Mouse (Mus musculus): ENCODE data around the gene Tmem72. TPM values are rescaled to one million over a fixed set of nuclear protein-coding genes. Genes with fewer than 3 reads are reported as not detected.

Tmem72 gene
- polyA plus RNA-seq, 1 experiment from 2014 or later: 3.1 TPM

DNA sequence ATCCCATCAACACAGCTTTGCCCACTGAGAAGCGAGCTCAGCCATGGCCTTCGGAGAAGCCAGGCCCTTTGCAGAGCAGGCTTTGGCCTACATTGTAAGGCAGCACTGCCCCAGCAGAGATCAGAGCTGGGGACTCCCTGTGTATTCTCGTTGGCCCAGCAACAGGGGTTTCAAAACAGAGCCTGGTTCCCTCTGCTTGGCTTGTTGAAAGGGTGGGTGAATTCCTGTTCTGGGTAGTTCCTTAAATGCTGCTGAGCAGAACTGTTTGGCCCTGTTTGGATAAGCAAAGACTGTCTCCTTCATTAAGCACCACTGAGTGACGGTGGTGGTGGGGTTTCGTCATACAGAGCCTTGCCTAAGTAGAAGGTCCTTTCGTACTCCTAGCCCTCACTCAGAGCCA, 52.7 kb downstream of the Tmem72 start:
- ATAC-seq (ENCODE audit: low FRiP score) (no peak), DNase-seq (ENCODE audit: low spot score) (no peak)
- Histone ChIP-seq H3K27me3 (ENCODE audit: control insufficient read depth, insufficient read depth, low read length) (no peaks in the 10 kb centered on the region), H3K9me3 (ENCODE audit: control insufficient read depth, low read length) (no peaks in the 10 kb centered on the region), H3K36me3 (replicated peaks; ENCODE audit: control insufficient read depth, insufficient read depth) (no peaks in the 10 kb centered on the region), H3K4me1 (replicated peaks; ENCODE audit: control insufficient read depth, insufficient read depth, low read length) (peaks cover 16% of the 10 kb centered on the region), H3K9ac (no peak overlapping the region), H3K4me2 (replicated peaks) (no peak overlapping the region), H3K4me3 (replicated peaks; ENCODE audit: low read length) (no peak overlapping the region), H3K27ac (no peak overlapping the region)
- WGBS: 82% methylated on average over 6 of the region's 6 CpGs

DNA sequence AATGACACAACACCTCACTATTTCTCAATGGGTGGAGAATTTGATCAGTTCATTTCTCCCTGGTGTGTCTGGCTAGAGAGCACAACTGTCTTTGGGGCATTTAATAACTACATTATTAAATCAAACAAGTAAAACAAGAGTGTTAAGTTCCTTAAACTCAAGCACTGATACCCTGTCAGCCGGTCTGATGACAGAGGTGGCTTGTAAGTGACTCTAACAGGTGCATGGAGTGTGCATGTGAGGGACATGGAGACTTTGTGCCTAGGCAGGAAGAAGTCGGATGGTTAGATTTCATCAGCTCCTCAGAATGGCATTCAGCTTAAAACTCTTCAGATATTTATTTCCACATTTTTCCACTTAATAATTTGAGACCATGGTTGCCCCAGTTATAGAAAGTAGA, 53.3 kb downstream of the Tmem72 start:
- Histone ChIP-seq H3K27ac (no peak overlapping the region), H3K4me3 (replicated peaks; ENCODE audit: low read length) (no peak overlapping the region), H3K36me3 (replicated peaks; ENCODE audit: control insufficient read depth, insufficient read depth) (no peaks in the 10 kb centered on the region), H3K27me3 (ENCODE audit: control insufficient read depth, insufficient read depth, low read length) (no peaks in the 10 kb centered on the region), H3K4me1 (replicated peaks; ENCODE audit: control insufficient read depth, insufficient read depth, low read length) (peaks cover 12% of the 10 kb centered on the region), H3K9me3 (ENCODE audit: control insufficient read depth, low read length) (no peaks in the 10 kb centered on the region), H3K4me2 (replicated peaks) (no peak overlapping the region), H3K9ac (no peak overlapping the region)
- DNase-seq (ENCODE audit: low spot score) (no peak), ATAC-seq (ENCODE audit: low FRiP score) (no peak)
- WGBS: 97% methylated on average over 2 of the region's 2 CpGs

DNA sequence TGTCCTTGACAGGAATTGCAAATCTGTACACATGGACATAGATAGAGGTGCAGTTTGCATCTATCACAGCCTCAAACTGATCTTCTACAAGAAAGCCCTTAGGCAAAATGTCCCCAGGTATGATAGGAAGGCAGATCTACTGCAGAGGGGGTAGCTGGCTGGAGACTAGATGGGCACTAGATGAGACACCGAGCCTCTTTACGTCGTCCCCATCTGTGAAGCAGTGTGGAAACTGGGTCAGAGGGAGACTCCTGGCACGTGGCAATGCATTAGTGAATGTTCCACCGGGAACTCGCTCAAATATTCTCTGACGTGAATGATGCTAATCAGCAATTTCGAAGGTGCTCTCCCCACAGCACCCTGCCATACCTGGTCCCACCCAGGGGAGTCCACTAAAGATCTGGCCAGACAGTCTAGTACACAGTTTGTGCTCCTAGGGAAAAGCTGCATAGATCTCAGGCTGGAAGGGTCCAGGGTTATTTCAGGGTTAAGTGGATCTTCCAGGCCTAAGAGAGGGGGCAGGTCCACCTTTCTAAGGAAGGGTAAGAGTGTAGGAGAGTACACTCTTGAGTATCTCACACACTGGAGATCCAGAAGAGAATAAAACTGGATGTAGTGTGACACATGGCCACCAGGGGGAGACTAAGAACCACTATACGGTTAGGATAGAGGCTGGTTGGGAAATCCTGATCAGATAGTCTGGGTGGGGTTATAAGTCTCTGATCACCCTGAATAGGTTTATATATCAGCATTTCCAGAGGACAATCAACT, 62.8 kb downstream of the Tmem72 start:
- no peaks in the 10 kb centered on the region for H3K9me3 ChIP-seq (ENCODE audit: control insufficient read depth, low read length)
- peak; percentile 78 for ATAC-seq (ENCODE audit: low FRiP score)
- no peaks in the 10 kb centered on the region for H3K27me3 ChIP-seq (ENCODE audit: control insufficient read depth, insufficient read depth, low read length)
- no peak overlapping the region for H3K9ac ChIP-seq
- H3K4me2 ChIP-seq (replicated peaks): no peak overlapping the region
- no peak overlapping the region for H3K27ac ChIP-seq
- DNase-seq (ENCODE audit: low spot score): peak; percentile 92
- 65% methylated on average over 9 of the region's 9 CpGs for WGBS
- no peak overlapping the region for H3K4me3 ChIP-seq (replicated peaks; ENCODE audit: low read length)
- no peaks in the 10 kb centered on the region for H3K36me3 ChIP-seq (replicated peaks; ENCODE audit: control insufficient read depth, insufficient read depth)
- no peaks in the 10 kb centered on the region for H3K4me1 ChIP-seq (replicated peaks; ENCODE audit: control insufficient read depth, insufficient read depth, low read length)

DNA sequence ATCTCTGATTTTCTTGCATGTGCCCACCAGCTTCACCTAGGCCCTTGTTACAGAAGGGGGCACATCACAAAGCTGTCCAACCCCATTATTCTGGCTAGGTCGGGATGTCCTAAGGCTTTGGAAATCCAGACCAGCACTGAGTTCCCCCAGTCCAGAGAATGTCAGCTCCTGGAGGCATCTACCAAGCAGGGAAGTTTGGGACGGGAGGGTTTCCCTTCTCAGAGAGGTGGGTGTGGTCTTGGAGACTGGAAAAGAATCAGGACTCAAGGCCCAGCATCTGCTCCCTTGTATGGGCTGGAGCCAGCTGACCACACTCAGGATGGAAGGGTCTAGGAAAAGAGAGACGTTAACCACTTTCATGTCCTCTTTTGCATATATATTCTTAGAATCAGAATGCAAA, 63.5 kb downstream of the Tmem72 start:
- ATAC-seq (ENCODE audit: low FRiP score) (no peak), DNase-seq (ENCODE audit: low spot score) (no peak)
- no peak overlapping the region for H3K4me2 ChIP-seq (replicated peaks)
- WGBS: 73% methylated on average over 3 of the region's 3 CpGs
- H3K4me1 ChIP-seq (replicated peaks; ENCODE audit: control insufficient read depth, insufficient read depth, low read length): no peaks in the 10 kb centered on the region
- no peaks in the 10 kb centered on the region for H3K9me3 ChIP-seq (ENCODE audit: control insufficient read depth, low read length)
- H3K27me3 ChIP-seq (ENCODE audit: control insufficient read depth, insufficient read depth, low read length): no peaks in the 10 kb centered on the region
- H3K27ac ChIP-seq: no peak overlapping the region
- H3K4me3 ChIP-seq (replicated peaks; ENCODE audit: low read length): no peak overlapping the region
- no peak overlapping the region; the same call in 1 of the 2 replicates for H3K9ac ChIP-seq
- H3K36me3 ChIP-seq (replicated peaks; ENCODE audit: control insufficient read depth, insufficient read depth): no peaks in the 10 kb centered on the region

DNA sequence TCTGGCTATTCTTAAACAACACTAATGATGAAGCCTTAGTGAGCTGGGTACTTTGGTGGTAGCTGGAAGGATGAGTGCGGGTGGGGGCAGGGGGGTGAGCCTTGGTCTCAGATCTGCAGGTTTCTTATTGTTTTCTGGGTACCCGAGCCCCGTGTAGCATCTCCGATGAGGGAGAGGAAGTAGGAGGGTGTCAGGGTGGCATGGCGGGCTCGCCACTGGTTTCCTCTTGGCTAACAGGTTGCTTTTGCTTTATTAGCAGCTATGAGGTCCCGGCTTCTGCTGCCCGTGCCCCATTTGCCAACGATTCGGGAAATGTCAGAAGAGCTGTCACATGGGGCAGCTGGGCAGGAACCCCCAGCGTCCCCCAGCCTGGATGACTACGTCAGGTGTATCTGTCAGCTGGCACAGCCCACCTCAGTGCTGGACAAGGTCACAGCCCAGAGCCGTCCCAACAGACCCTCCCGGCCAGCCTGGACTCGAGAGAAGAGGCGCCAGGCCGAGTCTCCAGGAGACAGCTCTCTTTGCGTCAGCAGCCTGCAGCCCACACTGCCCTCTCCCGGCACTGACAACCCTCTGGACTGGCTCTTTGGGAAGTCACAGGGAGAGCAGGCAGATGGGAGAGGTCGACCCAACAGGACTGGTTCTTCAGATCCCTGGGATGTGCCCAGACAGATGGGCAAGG, 65.1 kb downstream of the Tmem72 start:
- Histone ChIP-seq H3K4me1 (replicated peaks; ENCODE audit: control insufficient read depth, insufficient read depth, low read length) (no peaks in the 10 kb centered on the region), H3K9me3 (ENCODE audit: control insufficient read depth, low read length) (no peaks in the 10 kb centered on the region), H3K27me3 (ENCODE audit: control insufficient read depth, insufficient read depth, low read length) (no peaks in the 10 kb centered on the region), H3K9ac (no peak overlapping the region), H3K4me2 (replicated peaks) (peak overlapping the region; percentile 11; the same call in 1 of the 2 replicates), H3K36me3 (replicated peaks; ENCODE audit: control insufficient read depth, insufficient read depth) (no peaks in the 10 kb centered on the region), H3K4me3 (replicated peaks; ENCODE audit: low read length) (no peak overlapping the region), H3K27ac (no peak overlapping the region)
- ATAC-seq (ENCODE audit: low FRiP score) (no peak), DNase-seq (ENCODE audit: low spot score) (no peak)
- 76% methylated on average over 20 of the region's 20 CpGs for WGBS

DNA sequence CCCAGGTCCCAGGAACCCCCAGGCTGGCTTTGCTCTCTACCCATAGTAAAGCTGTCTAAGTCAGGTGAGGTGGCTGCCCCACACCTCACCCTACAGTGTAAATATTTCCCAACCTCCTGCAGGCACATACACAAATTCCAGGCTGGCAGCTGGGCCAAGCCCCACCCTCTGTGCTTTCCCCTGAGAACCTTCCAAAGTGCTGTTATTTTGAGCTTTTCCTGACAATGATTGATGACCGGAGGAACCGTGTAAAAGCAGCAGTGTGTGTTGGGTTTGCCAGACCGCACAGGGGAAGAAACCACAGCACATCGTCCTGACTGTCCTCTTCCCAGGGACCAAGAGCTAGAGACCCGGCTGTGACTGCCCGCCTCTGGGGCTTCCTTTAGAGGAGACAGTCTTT, 66.3 kb downstream of the Tmem72 start, which contains the start of gene Depp1:
Gene Depp1 (plus strand): TSS at position 204 of the 400 bp plus-strand sequence.
- Histone ChIP-seq H3K4me1 (replicated peaks; ENCODE audit: control insufficient read depth, insufficient read depth, low read length) (no peaks in the 10 kb centered on the region), H3K9ac (no peak within 1 kb of the TSS), H3K9me3 (ENCODE audit: control insufficient read depth, low read length) (no peaks in the 10 kb centered on the region), H3K27ac (no peak within 1 kb of the TSS; the same call in 1 of the 2 replicates), H3K4me2 (replicated peaks) (peak within 1 kb of the TSS; percentile 11; the same call in 1 of the 2 replicates), H3K27me3 (ENCODE audit: control insufficient read depth, insufficient read depth, low read length) (no peaks in the 10 kb centered on the region), H3K36me3 (replicated peaks; ENCODE audit: control insufficient read depth, insufficient read depth) (no peaks in the 10 kb centered on the region), H3K4me3 (replicated peaks; ENCODE audit: low read length) (no peak within 1 kb of the TSS)
- 44% methylated on average over 6 of the region's 6 CpGs for WGBS
- ATAC-seq (ENCODE audit: low FRiP score) (0 out of 2 replicates have a peak, but pooled peaks have one; percentile 7), DNase-seq (ENCODE audit: low spot score) (peak; percentile 52)

DNA sequence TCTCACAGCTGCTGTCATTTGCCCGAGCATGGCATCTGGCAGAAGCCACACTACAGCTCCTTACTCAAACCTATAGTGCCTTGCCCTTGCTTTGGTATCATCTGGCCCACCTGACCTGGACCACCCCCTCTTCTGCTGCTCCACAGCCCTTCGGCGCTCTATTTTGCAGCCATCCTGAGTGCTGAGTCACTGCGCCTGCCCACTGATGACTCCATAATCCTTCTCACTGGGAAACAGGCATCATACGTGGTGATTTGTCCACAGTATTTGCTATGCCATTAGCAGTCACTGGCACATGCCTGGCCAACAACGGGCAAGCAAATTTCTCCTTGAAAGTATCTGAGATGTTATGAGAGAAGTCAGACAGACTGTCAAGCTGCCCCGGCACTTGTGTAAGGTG, 66.9 kb downstream of the Tmem72 start:
- Histone ChIP-seq H3K4me3 (replicated peaks; ENCODE audit: low read length) (no peak overlapping the region), H3K27ac (no peak overlapping the region), H3K9me3 (ENCODE audit: control insufficient read depth, low read length) (no peaks in the 10 kb centered on the region), H3K4me1 (replicated peaks; ENCODE audit: control insufficient read depth, insufficient read depth, low read length) (no peaks in the 10 kb centered on the region), H3K4me2 (replicated peaks) (no peak overlapping the region), H3K9ac (no peak overlapping the region), H3K36me3 (replicated peaks; ENCODE audit: control insufficient read depth, insufficient read depth) (no peaks in the 10 kb centered on the region), H3K27me3 (ENCODE audit: control insufficient read depth, insufficient read depth, low read length) (no peaks in the 10 kb centered on the region)
- 89% methylated on average over 7 of the region's 7 CpGs for WGBS
- DNase-seq (ENCODE audit: low spot score) (no peak), ATAC-seq (ENCODE audit: low FRiP score) (no peak)

DNA sequence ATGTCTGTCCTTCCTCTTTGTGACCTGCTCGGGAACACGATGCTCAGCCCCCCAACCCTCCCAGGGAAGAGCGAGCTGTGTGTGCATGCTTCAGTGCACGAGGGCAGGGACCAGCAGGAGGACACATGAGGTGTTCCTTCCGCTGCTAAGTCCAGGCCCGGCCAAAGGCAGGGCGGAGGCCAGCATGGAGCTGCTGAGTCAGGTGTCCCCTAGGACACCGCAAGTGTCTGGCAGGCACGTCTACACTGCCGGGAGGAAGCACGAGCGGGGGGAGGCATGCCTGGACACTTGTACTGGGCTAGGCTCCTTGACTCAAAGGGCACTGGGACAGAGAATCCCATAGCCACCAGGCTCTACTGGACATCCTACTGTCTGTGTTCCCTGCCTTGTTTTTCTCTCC, 69.0 kb downstream of the Tmem72 start:
- Histone ChIP-seq H3K4me2 (replicated peaks) (no peak overlapping the region), H3K27ac (no peak overlapping the region), H3K9me3 (ENCODE audit: control insufficient read depth, low read length) (no peaks in the 10 kb centered on the region), H3K36me3 (replicated peaks; ENCODE audit: control insufficient read depth, insufficient read depth) (no peaks in the 10 kb centered on the region), H3K4me1 (replicated peaks; ENCODE audit: control insufficient read depth, insufficient read depth, low read length) (no peaks in the 10 kb centered on the region), H3K27me3 (ENCODE audit: control insufficient read depth, insufficient read depth, low read length) (no peaks in the 10 kb centered on the region), H3K4me3 (replicated peaks; ENCODE audit: low read length) (no peak overlapping the region), H3K9ac (no peak overlapping the region)
- ATAC-seq (ENCODE audit: low FRiP score): 0 out of 2 replicates have a peak, but pooled peaks have one; percentile 29
- DNase-seq (ENCODE audit: low spot score): no peak
- WGBS: 77% methylated on average over 12 of the region's 12 CpGs

DNA sequence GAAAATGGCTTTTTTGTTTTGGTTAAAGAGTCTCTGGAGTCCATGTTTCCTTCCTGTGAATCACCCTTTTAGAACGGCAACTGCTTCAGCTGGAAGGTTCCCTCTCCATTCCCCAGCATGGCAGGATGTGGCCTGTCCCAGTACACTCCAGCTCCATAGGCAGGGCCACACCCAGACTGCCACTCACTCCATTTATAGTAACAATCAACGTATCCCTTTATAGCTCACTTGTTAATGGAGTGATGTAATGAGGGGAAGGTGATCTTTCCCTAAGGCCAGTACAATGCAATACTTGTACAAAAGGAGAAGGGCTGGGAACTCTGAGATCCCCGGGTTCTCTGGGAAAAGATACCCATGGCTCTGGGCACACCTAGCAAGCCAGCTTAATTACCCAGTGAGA, 72.4 kb downstream of the Tmem72 start:
- 71% methylated on average over 3 of the region's 3 CpGs for WGBS

More for the DNA sequence above, 72.4 kb downstream of the Tmem72 start:
- no peak overlapping the region for H3K9ac ChIP-seq
- no peaks in the 10 kb centered on the region for H3K27me3 ChIP-seq (ENCODE audit: control insufficient read depth, insufficient read depth, low read length)
- no peak overlapping the region for H3K4me2 ChIP-seq (replicated peaks)
- H3K4me3 ChIP-seq (replicated peaks; ENCODE audit: low read length): no peak overlapping the region
- no peaks in the 10 kb centered on the region for H3K4me1 ChIP-seq (replicated peaks; ENCODE audit: control insufficient read depth, insufficient read depth, low read length)
- no peak overlapping the region; the same call in 1 of the 2 replicates for H3K27ac ChIP-seq
- ATAC-seq (ENCODE audit: low FRiP score) (no peak), DNase-seq (ENCODE audit: low spot score) (no peak)
- 0 out of 2 replicates have a peak, but pooled peaks cover 4% of the 10 kb centered on the region for H3K36me3 ChIP-seq (replicated peaks; ENCODE audit: control insufficient read depth, insufficient read depth)
- no peaks in the 10 kb centered on the region for H3K9me3 ChIP-seq (ENCODE audit: control insufficient read depth, low read length)

All from hindbrain, embryonic 14.5 days (tissue).